Mouse (Mus musculus): Measurements from ENCODE around the gene Rnf5. TPM values are rescaled to one million over a fixed set of nuclear protein-coding genes. Genes with fewer than 3 reads are reported as not detected.
A peak's percentile ranks its signal among the peaks of the same experiment; 100 is the strongest.

Gene Rnf5
- polyA plus RNA-seq, 1 experiment from 2014 or later: 301 TPM

- Histone ChIP-seq H3K27me3 (no peaks in the 10 kb centered on the region), H3K4me3 (no peak within 1 kb of the TSS), H3K9me3 (no peaks in the 10 kb centered on the region), H3K36me3 (peaks cover 42% of the 10 kb centered on the region), H3K4me1 (replicated peaks) (peaks cover 47% of the 10 kb centered on the region), H3K9ac (peak within 1 kb of the TSS; percentile 49), H3K4me2 (no peak within 1 kb of the TSS), H3K27ac (no peak within 1 kb of the TSS)
- no peak for ATAC-seq (ENCODE audit: low FRiP score)
- 26% methylated on average over 6 of the region's 6 CpGs for WGBS
These were observed 5.9 kb downstream of the Rnf5 start, which contains the start of gene Ager for GRCm38 (mm10) chr17:34597566-34598095. TSS of gene Ager (plus strand) at chr17:34597862.

- 79% methylated on average over 8 of the region's 8 CpGs for WGBS
These were observed 7.4 kb downstream of the Rnf5 start for GRCm38 (mm10) chr17:34596098-34596497.

GRCm38 (mm10) chr17:34593752-34594525 is 9.6 kb downstream of the Rnf5 start:
- ATAC-seq (ENCODE audit: low FRiP score): no peak
- Histone ChIP-seq H3K36me3 (peaks cover 17% of the 10 kb centered on the region), H3K9me3 (no peaks in the 10 kb centered on the region), H3K4me3 (peak overlapping the region; percentile 70), H3K4me1 (replicated peaks) (peaks cover 67% of the 10 kb centered on the region), H3K9ac (peak overlapping the region; percentile 98), H3K4me2 (peak overlapping the region; percentile 91), H3K27me3 (no peaks in the 10 kb centered on the region), H3K27ac (peak overlapping the region; percentile 99)
- 41% methylated on average over 31 of the region's 34 CpGs for WGBS

More at GRCm38 (mm10) chr17:34596098-34596497, 7.4 kb downstream of the Rnf5 start:
- Histone ChIP-seq H3K36me3 (peaks cover 34% of the 10 kb centered on the region), H3K9me3 (no peaks in the 10 kb centered on the region), H3K27ac (no peak overlapping the region), H3K4me2 (no peak overlapping the region), H3K4me3 (no peak overlapping the region), H3K4me1 (replicated peaks) (peaks cover 46% of the 10 kb centered on the region), H3K27me3 (no peaks in the 10 kb centered on the region), H3K9ac (no peak overlapping the region)
- ATAC-seq (ENCODE audit: low FRiP score): no peak

GRCm38 (mm10) chr17:34592581-34593549 is 10.6 kb downstream of the Rnf5 start:
- Histone ChIP-seq H3K27ac (peak overlapping the region; percentile 99), H3K36me3 (peaks cover 17% of the 10 kb centered on the region), H3K4me2 (peak overlapping the region; percentile 91), H3K9ac (peak overlapping the region; percentile 98), H3K9me3 (no peaks in the 10 kb centered on the region), H3K4me1 (replicated peaks) (peaks cover 74% of the 10 kb centered on the region), H3K4me3 (peak overlapping the region; percentile 70), H3K27me3 (no peaks in the 10 kb centered on the region)
- peak; percentile 25; the same call in 1 of the 2 replicates for ATAC-seq (ENCODE audit: low FRiP score)
- WGBS: under 1% methylated on average over 27 of the region's 32 CpGs

- Histone ChIP-seq H3K4me3 (peak overlapping the region; percentile 70), H3K9me3 (no peaks in the 10 kb centered on the region), H3K4me1 (replicated peaks) (peaks cover 76% of the 10 kb centered on the region), H3K9ac (peak overlapping the region; percentile 98), H3K27ac (peak overlapping the region; percentile 99), H3K36me3 (peaks cover 17% of the 10 kb centered on the region), H3K4me2 (peak overlapping the region; percentile 91), H3K27me3 (no peaks in the 10 kb centered on the region)
- under 1% methylated on average over 32 of the region's 35 CpGs for WGBS
- ATAC-seq (ENCODE audit: low FRiP score): peak; percentile 33; the same call in 1 of the 2 replicates
These were observed 11.5 kb downstream of the Rnf5 start for GRCm38 (mm10) chr17:34591994-34592375.

GRCm38 (mm10) chr17:34591029-34591993 is 12.2 kb downstream of the Rnf5 start, which contains the start of gene Pbx2:
TSS of gene Pbx2 (plus strand) at chr17:34591266.
- peak within 1 kb of the TSS; percentile 70 for H3K4me3 ChIP-seq
- H3K4me1 ChIP-seq (replicated peaks): peaks cover 79% of the 10 kb centered on the region
- WGBS: 2% methylated on average over 21 of the region's 21 CpGs
- H3K4me2 ChIP-seq: peak within 1 kb of the TSS; percentile 91
- peak; percentile 2; the same call in 1 of the 2 replicates for ATAC-seq (ENCODE audit: low FRiP score)
- H3K27me3 ChIP-seq: no peaks in the 10 kb centered on the region
- peak within 1 kb of the TSS; percentile 99 for H3K27ac ChIP-seq
- H3K9me3 ChIP-seq: no peaks in the 10 kb centered on the region
- peaks cover 17% of the 10 kb centered on the region for H3K36me3 ChIP-seq
- H3K9ac ChIP-seq: peak within 1 kb of the TSS; percentile 98

GRCm38 (mm10) chr17:34590154-34590987 is 13.1 kb downstream of the Rnf5 start:
- H3K9ac ChIP-seq: peak overlapping the region; percentile 24; the same call in 1 of the 2 replicates
- WGBS: 66% methylated on average over 15 of the region's 15 CpGs
- H3K36me3 ChIP-seq: peaks cover 9% of the 10 kb centered on the region
- H3K4me1 ChIP-seq (replicated peaks): peaks cover 83% of the 10 kb centered on the region
- peak overlapping the region; percentile 91 for H3K4me2 ChIP-seq
- ATAC-seq (ENCODE audit: low FRiP score): no peak
- no peaks in the 10 kb centered on the region for H3K27me3 ChIP-seq
- peak overlapping the region; percentile 99 for H3K27ac ChIP-seq
- H3K9me3 ChIP-seq: no peaks in the 10 kb centered on the region
- peak overlapping the region; percentile 7; the same call in 1 of the 2 replicates for H3K4me3 ChIP-seq

GRCm38 (mm10) chr17:34589681-34590101 is 13.8 kb downstream of the Rnf5 start, which contains the start of gene Gpsm3:
TSS of gene Gpsm3 (plus strand) at chr17:34589806.
- Histone ChIP-seq H3K4me3 (peak within 1 kb of the TSS; percentile 7; the same call in 1 of the 2 replicates), H3K36me3 (peaks cover 3% of the 10 kb centered on the region), H3K27ac (peak within 1 kb of the TSS; percentile 99), H3K4me2 (peak within 1 kb of the TSS; percentile 91), H3K9me3 (no peaks in the 10 kb centered on the region), H3K27me3 (no peaks in the 10 kb centered on the region), H3K4me1 (replicated peaks) (peaks cover 77% of the 10 kb centered on the region), H3K9ac (peak within 1 kb of the TSS; percentile 24; the same call in 1 of the 2 replicates)
- WGBS: 24% methylated on average over 5 of the region's 7 CpGs
- no peak for ATAC-seq (ENCODE audit: low FRiP score)

GRCm38 (mm10) chr17:34589206-34589605 is 14.3 kb downstream of the Rnf5 start:
- H3K27ac ChIP-seq: 0 out of 2 replicates have a peak overlapping the region, but pooled peaks have one; percentile 30
- 54% methylated on average over 7 of the region's 7 CpGs for WGBS

GRCm38 (mm10) chr17:34588767-34589166 is 14.7 kb downstream of the Rnf5 start:
- Histone ChIP-seq H3K9ac (no peak overlapping the region), H3K4me2 (no peak overlapping the region), H3K9me3 (no peaks in the 10 kb centered on the region), H3K36me3 (no peaks in the 10 kb centered on the region), H3K27ac (no peak overlapping the region), H3K27me3 (no peaks in the 10 kb centered on the region), H3K4me3 (no peak overlapping the region), H3K4me1 (replicated peaks) (peaks cover 68% of the 10 kb centered on the region)
- WGBS: 76% methylated on average over 3 of the region's 3 CpGs
- ATAC-seq (ENCODE audit: low FRiP score): no peak

More at GRCm38 (mm10) chr17:34589206-34589605, 14.3 kb downstream of the Rnf5 start:
- no peak overlapping the region; the same call in 1 of the 2 replicates for H3K4me2 ChIP-seq
- H3K27me3 ChIP-seq: no peaks in the 10 kb centered on the region
- ATAC-seq (ENCODE audit: low FRiP score): no peak
- H3K36me3 ChIP-seq: no peaks in the 10 kb centered on the region
- H3K4me1 ChIP-seq (replicated peaks): peaks cover 72% of the 10 kb centered on the region
- H3K9me3 ChIP-seq: no peaks in the 10 kb centered on the region
- H3K4me3 ChIP-seq: no peak overlapping the region
- no peak overlapping the region for H3K9ac ChIP-seq

Data from hindbrain, embryonic 13.5 days (tissue).